Mouse (Mus musculus): Measurements from ENCODE around the gene 2700049A03Rik. TPM values are rescaled to one million over a fixed set of nuclear protein-coding genes. Genes with fewer than 3 reads are reported as not detected.

Gene 2700049A03Rik
- total and polyA plus RNA-seq, 3 experiments = 7.7 to 10.0 (median 9.4) TPM

DNA sequence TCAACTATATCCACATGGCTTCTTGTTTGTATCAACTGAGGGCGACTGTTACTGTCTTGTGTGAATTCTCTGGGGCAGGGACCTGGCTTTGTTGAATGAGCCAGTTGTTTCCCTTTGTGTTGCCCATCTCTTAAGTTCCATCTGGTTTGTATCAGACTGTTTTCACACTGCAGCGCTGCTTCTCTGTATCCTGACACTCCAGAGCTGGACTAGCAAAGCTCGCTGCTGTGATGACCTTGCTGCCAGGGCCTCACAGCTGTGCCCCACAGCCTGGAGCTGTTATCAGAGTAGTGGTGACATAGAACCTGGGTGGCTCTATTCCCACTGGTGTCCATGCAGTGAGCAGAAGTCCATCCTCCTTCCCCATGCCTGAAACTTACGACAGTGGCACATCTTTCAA is 91.1 kb downstream of the 2700049A03Rik start:
- Histone ChIP-seq H3K4me2 (ENCODE audit: insufficient read depth, low read depth, poor library complexity, severe bottlenecking) (no peak overlapping the region), H3K27ac (ENCODE audit: insufficient read depth, low read depth) (no peak overlapping the region), H3K27me3 (replicated peaks) (no peaks in the 10 kb centered on the region), H3K4me3 (replicated peaks in 1 of 3; ENCODE audit: low read depth in 2 of 3, low read length in 2 of 3, poor library complexity in 1 of 3) (no peak overlapping the region), H3K9ac (ENCODE audit: insufficient read depth, low read depth) (no peak overlapping the region), H3K4me1 (ENCODE audit: control insufficient read depth in 1 of 2, insufficient read depth in 2 of 2) (peaks cover 0 to 5% of the 10 kb centered on the region in 2 experiments; a peak in 2 of 4 replicates), H3K9me3 (replicated peaks; ENCODE audit: low read length) (peaks cover 6% of the 10 kb centered on the region), H3K79me2 (replicated peaks; ENCODE audit: control insufficient read depth, extremely low read depth, insufficient read depth, poor library complexity, severe bottlenecking) (no peaks in the 10 kb centered on the region), H3K36me3 (replicated peaks in 1 of 2; ENCODE audit: control insufficient read depth in 1 of 2, insufficient read depth in 1 of 2, low read length in 1 of 2) (peaks cover 8 to 42% of the 10 kb centered on the region in 2 experiments)
- dilution Hi-C loops (cut with MboI; ENCODE audit: extremely low pct_ligation_motif_present, extremely low pct_unique_long_range_greater_than_20kb, low sequenced_read_pairs) (no loop called here), in situ Hi-C loops (cut with MboI; ENCODE audit: low pct_ligation_motif_present, low pct_unique_long_range_greater_than_20kb, low sequenced_read_pairs) (no loop called here)
- TF ChIP-seq MAFK (IDR thresholded peaks at IDR 0.05; ENCODE audit: insufficient replicate concordance, low read length) (no peak), PAX5 (IDR thresholded peaks at IDR 0.05; ENCODE audit: low read length) (no peak), RAD21 (IDR thresholded peaks at IDR 0.05; ENCODE audit: low read depth, low read length) (no peak), ZMIZ1 (IDR thresholded peaks at IDR 0.05; ENCODE audit: low read depth, low read length) (no peak), SMC3 (IDR thresholded peaks at IDR 0.05; ENCODE audit: low read depth, low read length) (no peak), ETS1 (conservative IDR thresholded peaks at IDR 0.05; ENCODE audit: low read depth, low read length) (no peak), ZKSCAN1 (IDR thresholded peaks at IDR 0.05; ENCODE audit: borderline replicate concordance, low read depth, low read length) (no peak), MXI1 (IDR thresholded peaks at IDR 0.05; ENCODE audit: low read depth, low read length) (no peak), EP300 (IDR thresholded peaks at IDR 0.05; ENCODE audit: low read length) (no peak), ZNF384 (IDR thresholded peaks at IDR 0.05; ENCODE audit: low read depth, low read length) (no peak), UBTF (IDR thresholded peaks at IDR 0.05; ENCODE audit: low read depth, low read length) (no peak)
- no peak for DNase-seq (ENCODE audit: extremely low read depth)

- H3K4me1 ChIP-seq (ENCODE audit: control insufficient read depth in 1 of 2, insufficient read depth in 2 of 2) = peaks cover 0 to 5% of the 10 kb centered on the region in 2 experiments; a peak in 2 of 4 replicates
Observed at GRCm38 (mm10) chr12:71228925-71229649, 92.4 kb downstream of the 2700049A03Rik start.

More at GRCm38 (mm10) chr12:71228925-71229649, 92.4 kb downstream of the 2700049A03Rik start:
- Histone ChIP-seq H3K9ac (ENCODE audit: insufficient read depth, low read depth) (no peak overlapping the region), H3K27me3 (replicated peaks) (no peaks in the 10 kb centered on the region), H3K9me3 (replicated peaks; ENCODE audit: low read length) (peaks cover 4% of the 10 kb centered on the region), H3K27ac (ENCODE audit: insufficient read depth, low read depth) (no peak overlapping the region), H3K4me2 (ENCODE audit: insufficient read depth, low read depth, poor library complexity, severe bottlenecking) (no peak overlapping the region), H3K79me2 (replicated peaks; ENCODE audit: control insufficient read depth, extremely low read depth, insufficient read depth, poor library complexity, severe bottlenecking) (no peaks in the 10 kb centered on the region), H3K36me3 (replicated peaks in 1 of 2; ENCODE audit: control insufficient read depth in 1 of 2, insufficient read depth in 1 of 2, low read length in 1 of 2) (peaks cover 8 to 37% of the 10 kb centered on the region in 2 experiments), H3K4me3 (replicated peaks in 1 of 3; ENCODE audit: low read depth in 2 of 3, low read length in 2 of 3, poor library complexity in 1 of 3) (no peak overlapping the region)
- no peak for TF ChIP-seq PAX5 (IDR thresholded peaks at IDR 0.05; ENCODE audit: low read length)
- no peak for TF ChIP-seq USF2 (conservative IDR thresholded peaks at IDR 0.05; ENCODE audit: low read depth, low read length)
- TF ChIP-seq CTCF (conservative IDR thresholded peaks at IDR 0.05 in 1 of 2, IDR thresholded peaks at IDR 0.05 in 1 of 2; ENCODE audit: low read depth in 2 of 2, low read length in 2 of 2) = no peak
- TF ChIP-seq BHLHE40 (IDR thresholded peaks at IDR 0.05; ENCODE audit: low read depth, low read length) = no peak
- no peak for DNase-seq (ENCODE audit: extremely low read depth)
- in situ Hi-C loops (cut with MboI; ENCODE audit: low pct_ligation_motif_present, low pct_unique_long_range_greater_than_20kb, low sequenced_read_pairs) = no loop called here
- dilution Hi-C loops (cut with MboI; ENCODE audit: extremely low pct_ligation_motif_present, extremely low pct_unique_long_range_greater_than_20kb, low sequenced_read_pairs) = no loop called here
